Mouse (Mus musculus) thymus, adult 2 months (tissue): ENCODE results near the gene Lmf1.

Experiments used
- CTCF ChIP-seq: fragments of 200-500 bp; IDR thresholded peaks from 2 replicates; pipeline ENCODE4 v1.5.1; 2012; ENCODE audit warnings: mild to moderate bottlenecking, control low read depth, low read length, moderate library complexity, borderline replicate concordance; ENCODE audit not compliant: control insufficient read depth, poor library complexity, insufficient read depth; ENCODE audit errors: extremely low read depth
- POLR2A ChIP-seq: fragments of 200-500 bp; IDR thresholded peaks from 2 replicates; pipeline ENCODE4 v1.6.1; 2012; ENCODE audit warnings: mild to moderate bottlenecking, low read length, control low read depth, moderate library complexity; ENCODE audit not compliant: control insufficient read depth, poor library complexity, insufficient read depth; ENCODE audit errors: extremely low read depth

GRCm38 (mm10) chr17:25643517-25644294, 64.8 kb downstream of the Lmf1 start:
- TF ChIP-seq POLR2A: no peak
- no peak for TF ChIP-seq CTCF
